Mouse (Mus musculus) G1E (cell line): ENCODE results near the gene Aldh3b1.

ENCODE experiments used
- CTCF ChIP-seq: IDR thresholded peaks from 2 replicates; pipeline ENCODE4 v1.5.1; 2012; ENCODE audit warnings: low read depth, low read length, inconsistent platforms, mixed read lengths
- GATA1 ChIP-seq: IDR thresholded peaks from 2 replicates; pipeline ENCODE4 v1.6.1; 2012; ENCODE audit warnings: borderline replicate concordance, low read length, inconsistent platforms, mixed read lengths
- GATA2 ChIP-seq: IDR thresholded peaks from 2 replicates; pipeline ENCODE4 v1.6.1; 2012; ENCODE audit warnings: low read depth, low read length, inconsistent platforms, borderline replicate concordance
- TAL1 ChIP-seq: conservative IDR thresholded peaks from 2 replicates; pipeline ENCODE4 v1.6.1; 2012; ENCODE audit warnings: low read depth, low read length, inconsistent platforms, mixed read lengths

- TF ChIP-seq CTCF (no peak), TAL1 (no peak), GATA1 (no peak), GATA2 (no peak)
Measured at GRCm38 (mm10) chr19:3975866-3976265, 46.3 kb upstream of the Aldh3b1 start.
